Mouse (Mus musculus): Measurements from ENCODE around the gene Arhgap15. TPM values are rescaled to one million over a fixed set of nuclear protein-coding genes. Genes with fewer than 3 reads are reported as not detected.

Gene Arhgap15
- total RNA-seq, 2 experiments from 2014 or later, result 6.7 to 8.0 TPM

DNA sequence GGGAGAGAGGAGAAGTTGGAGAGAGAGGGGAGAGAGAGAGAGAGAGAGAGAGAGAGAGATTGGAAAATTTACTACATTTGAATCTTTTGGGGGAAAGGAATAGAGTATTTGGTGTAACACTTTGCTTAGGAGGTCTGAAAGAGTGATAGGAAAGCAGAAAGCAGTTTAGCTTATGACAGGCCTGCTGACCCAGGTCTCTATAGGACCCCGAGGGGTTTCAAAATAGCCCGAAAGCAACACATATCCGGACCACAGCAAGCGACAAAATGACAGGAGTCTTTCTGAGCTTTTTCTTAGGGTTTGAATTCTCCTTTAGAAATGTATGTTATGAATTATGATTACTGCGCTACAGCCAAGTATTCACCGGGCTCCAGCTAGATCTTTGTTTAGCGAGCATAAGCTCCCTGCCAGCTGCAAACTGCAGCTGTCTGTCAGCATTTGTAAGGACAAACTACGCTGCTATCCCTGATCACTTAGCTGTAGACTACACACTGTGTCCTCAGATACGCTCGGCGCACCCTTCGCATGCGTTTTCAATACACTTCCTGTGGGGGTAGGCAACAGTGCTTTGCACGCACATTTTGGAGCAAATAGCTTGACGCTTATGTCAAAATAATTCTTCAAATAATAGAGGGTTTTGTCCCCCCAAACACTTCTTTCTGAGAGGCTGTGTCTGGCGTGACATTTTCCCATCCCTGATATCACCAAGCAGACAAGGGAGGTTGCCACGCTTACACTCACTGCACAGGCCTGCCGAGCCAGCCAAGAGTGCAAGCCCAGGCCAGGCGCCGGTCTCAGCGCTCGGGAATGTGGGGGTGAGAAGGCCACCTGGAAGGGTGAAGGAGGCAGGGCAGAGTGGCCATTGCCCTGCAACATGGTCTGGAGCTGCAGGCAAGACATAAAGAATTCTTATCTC, 355.9 kb downstream of the Arhgap15 start:
- DNase-seq (ENCODE audit: low spot score in 2 of 2), result peak; percentile 30 to 53

DNA sequence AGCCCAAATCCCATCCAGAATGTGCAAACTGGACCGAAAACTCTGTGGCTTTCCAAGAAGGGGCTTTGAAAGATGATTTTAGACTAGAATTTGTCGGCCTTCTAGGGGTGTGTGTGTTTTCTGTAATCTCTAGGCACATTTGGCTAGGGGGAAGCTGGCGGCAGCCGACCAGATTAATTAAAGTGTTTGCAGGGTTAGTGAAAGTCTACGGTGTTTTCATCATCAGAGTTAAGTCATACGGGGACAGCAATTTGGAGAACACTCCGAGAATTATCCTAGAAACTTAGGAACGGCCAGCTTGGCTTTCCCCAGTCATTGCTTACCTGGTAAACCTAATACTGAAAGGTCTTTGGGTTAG, 356.6 kb downstream of the Arhgap15 start:
- DNase-seq (ENCODE audit: low spot score in 2 of 2), result no peak

DNA sequence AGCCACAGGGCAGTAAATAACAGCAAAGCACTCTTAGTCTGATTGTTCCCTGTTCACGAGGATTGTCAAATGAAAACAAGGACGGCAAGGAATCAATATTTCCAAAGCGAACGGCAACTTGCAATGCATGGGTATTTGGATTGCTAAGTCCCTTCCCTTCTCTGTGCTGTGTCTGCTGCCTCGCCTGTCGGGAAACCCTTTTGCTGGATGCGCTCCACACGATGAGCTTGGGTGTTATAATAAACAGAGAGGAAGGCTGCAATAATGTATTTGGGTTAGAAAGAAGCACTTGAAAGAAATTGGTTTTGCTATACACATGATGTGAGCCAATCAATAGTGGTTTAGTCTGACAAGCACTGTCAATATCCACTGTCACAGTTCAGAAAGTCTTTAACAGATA, 357.7 kb downstream of the Arhgap15 start:
- DNase-seq (ENCODE audit: low spot score in 2 of 2), result no peak

DNA sequence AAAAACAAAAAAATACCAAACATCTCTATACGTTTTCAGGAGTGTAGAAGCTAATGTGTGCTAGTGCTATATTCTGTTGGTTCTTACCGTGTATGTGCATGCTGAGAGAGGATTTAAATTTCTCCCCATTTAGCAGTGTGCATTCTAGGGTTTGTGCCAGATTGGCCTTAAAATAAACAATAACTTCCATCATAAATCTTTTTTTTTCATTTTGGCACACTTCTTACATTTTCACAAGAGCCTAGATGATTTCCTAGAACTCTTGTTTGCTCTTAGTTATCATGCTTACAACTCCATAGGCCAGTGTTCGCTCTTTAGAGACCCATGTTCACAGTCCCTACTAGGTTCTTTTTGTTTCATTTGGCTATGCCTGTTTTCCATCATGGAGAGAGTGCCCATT, 362.7 kb downstream of the Arhgap15 start:
- DNase-seq (ENCODE audit: low spot score in 2 of 2), result no peak

DNA sequence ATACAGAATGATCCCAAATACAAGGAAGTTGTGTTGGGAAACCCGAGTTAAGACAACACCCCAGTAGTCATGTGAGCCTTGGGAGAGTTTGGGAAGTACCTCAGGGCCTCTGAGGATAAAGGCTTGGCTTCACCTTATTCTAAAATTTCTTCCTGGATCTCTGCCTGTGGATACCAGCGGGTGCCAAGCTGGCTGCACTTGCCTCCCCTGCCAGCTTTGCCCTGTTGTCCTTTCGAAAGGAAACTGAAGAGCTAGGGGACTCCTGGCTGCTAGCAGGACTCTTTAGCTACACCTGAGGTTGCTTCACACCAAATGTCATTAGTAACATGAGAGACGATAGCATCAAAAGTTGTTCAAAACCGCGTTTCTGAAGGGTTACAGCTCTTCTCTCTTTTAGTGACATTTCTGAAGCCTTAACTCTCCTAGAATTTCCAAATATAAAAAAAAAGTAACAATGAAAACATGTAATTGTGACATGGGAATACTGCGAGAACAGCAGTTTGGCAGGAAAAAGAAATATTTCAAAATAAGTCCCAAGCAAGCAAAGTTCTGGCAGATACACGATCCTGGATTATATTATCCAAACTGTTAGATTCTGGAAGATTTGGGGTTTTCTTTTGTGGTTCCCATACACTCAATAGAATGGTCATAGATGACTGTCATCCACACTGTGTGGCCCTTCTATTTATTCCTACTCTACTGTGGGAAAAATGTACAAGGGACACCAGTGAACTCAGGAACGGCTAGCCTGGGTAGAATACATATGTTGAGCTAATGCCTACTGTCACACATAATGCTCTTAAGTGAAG, 364.6 kb downstream of the Arhgap15 start:
- peak in 1 of 2 experiments; percentile 15 for DNase-seq (ENCODE audit: low spot score in 2 of 2)

DNA sequence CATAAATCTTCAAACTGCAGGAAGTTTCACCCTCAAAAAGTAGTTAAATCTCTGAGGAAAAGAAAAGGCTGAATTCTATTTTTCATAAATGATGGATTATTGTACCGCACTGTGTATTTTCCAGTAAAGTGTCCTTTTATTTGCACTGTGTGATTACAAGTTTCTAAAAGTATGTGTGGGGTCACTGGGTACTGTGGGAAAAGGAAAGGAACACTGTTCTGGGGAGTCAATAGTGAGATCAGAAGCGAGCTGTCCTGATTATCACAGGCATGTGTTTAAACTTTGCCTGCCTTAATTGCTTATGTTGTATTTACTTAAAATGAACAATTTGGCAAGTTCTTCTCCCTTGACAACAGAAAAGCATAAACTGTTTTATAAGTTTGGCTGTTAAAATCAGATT, 365.7 kb downstream of the Arhgap15 start:
- DNase-seq (ENCODE audit: low spot score in 2 of 2), result no peak

DNA sequence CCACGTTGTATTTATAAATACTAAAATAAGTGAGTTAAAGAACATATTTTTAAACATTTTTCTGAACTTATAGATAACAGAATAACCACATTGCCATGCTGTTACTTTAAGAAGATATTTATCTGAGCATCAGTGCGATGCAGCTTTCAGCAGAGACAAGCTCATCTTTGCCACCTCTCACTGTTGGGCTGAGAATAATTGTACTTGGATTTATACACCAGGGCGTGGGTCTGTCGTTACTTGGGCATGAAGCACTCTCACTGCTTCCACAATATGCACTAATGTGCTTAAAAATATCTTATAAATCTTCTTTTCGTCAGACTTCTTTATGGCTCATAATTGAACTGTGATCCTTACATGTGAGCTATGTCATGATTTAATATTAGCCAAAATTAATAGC, 372.5 kb downstream of the Arhgap15 start:
- no peak for DNase-seq (ENCODE audit: low spot score in 2 of 2)

DNA sequence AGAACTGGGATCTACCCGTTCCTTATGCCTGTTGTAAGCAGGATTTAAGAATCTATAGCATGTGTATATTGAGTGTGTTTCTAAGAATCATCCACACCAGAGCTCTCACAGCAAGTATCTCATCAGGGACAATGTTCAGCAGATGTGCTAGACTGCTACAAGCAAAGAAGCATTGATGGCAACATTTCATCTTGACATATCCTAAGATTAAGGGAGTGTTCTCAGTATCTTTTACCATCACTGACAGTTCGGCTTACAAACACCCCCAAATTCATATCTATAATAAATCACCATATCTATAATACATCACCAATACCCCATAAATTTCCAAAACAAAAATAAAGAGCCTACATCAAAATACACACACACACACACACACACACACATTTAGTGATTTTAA, 374.6 kb downstream of the Arhgap15 start:
- DNase-seq (ENCODE audit: low spot score in 2 of 2), result no peak

DNA sequence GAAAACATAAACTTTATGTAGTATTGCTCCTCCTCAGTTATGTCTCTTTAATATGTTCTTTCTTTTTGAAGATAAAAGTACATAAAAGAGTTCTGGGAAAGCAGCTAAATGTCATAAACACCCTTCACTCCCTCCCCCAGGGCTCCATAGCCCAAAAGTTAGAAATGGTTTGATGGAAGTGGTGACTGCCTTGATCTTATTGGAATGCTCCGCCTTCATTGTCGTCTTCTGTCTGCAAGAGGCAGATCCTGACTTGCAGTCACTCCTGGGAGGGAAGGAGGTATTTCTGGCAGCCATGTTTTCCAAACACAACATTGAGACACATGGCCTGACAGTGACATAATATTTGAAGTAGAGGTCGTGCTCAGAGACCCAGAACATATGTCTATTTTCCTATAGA, 375.5 kb downstream of the Arhgap15 start:
- DNase-seq (ENCODE audit: low spot score in 2 of 2), result no peak

DNA sequence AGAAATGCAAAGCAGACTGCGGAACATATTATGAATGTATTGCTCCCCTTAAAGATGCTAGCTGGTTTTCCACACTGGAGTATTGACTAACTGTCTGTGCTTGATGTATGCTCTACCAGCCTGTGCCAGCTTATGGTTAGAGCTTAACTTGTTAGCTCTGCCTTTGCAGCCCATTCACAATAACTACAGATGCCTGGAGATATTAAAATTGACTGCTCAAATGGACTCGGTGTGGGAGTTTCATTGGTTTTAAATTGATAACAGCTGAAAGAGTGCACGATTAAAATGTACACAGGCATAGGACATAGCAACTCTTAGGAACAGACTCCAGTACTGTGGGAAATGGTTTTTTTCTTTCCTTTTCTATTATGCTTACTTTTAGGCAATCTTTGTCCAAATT, 376.1 kb downstream of the Arhgap15 start:
- no peak for DNase-seq (ENCODE audit: low spot score in 2 of 2)

DNA sequence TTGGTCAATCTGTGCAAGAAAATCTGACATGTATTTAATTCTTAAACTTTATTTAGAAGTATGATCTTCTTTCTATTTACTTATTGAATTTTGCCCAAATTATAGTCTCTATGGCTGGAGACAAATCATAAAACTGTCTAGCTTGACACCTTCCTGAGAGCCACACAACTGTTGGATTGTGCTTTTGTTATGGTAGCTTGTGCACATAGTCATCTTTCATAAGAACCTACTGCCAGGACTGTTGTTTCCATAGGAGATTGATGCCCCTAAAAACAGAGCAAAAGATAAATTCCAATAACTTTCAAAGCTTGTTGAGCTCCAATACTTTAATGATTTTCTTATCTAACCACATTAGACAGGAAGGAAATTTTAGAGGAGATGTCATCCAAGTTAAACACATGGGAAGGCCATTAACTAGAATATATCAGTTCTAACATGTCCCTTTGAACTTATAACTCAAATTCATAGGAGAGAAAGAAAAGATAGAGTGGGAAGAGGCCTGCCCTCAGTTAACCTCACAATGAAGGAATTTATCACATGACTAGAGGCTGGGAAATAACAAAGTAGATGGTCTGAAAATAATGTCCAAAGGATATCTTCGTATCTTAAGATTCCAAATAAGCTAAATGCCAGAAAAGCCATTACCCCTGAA, 377.5 kb downstream of the Arhgap15 start:
- no peak for DNase-seq (ENCODE audit: low spot score in 2 of 2)

DNA sequence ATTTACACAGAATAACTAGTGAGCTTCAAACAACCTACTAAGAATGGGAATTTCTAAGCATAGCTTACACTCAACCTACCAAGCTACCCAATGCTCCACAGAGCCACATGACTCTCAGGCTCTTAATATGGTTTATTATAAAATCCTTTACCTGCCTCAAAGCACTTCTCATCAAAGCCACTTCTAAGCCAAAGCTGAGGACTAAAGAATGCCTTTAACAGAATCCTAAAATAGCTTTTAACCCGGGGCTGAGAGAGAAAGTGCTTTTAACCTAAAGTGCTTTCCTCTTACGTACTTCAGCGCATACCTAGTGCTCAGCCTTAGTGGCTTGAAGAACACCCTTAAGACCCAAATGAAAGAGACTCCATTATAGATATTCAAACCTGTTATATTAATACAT, 380.9 kb downstream of the Arhgap15 start:
- DNase-seq (ENCODE audit: low spot score in 2 of 2), result no peak

DNA sequence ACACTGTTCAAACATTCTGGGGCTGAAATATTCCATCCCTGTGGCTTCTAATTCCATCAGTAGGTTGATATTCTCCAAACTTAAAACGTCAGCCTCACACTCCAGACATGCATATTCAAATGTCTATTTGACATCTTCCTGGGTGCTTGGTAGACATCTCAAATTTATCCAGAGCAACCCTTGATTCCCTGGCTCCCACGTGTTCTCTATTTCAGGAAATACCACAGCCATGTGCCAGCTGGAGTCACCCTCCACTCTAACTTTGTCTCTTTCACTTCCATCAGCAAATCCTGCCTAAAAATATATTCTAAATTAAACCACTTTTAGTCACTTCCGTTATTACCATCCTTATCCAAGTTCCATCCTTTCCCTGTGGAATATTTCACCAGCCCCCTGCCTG, 382.6 kb downstream of the Arhgap15 start:
- no peak for DNase-seq (ENCODE audit: low spot score in 2 of 2)

DNA sequence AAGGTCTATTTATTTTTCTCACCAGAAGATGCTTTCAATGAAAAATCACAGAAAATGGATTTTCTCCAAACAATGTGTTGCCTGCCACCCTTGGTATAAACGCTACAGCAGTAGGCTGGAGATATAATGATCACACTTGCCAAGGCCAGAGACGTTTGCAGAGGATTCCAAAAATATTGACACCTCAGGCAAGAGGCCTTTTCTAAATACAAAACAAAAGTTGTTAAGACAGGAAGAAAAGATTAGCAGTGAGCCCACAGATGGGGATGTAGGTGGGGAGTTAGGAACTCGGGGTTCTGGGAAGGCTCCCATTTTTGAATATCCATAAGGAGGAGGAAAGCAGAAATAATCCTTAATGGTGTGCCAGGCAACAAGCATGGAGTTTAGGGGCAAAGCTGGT, 386.2 kb downstream of the Arhgap15 start:
- no peak for DNase-seq (ENCODE audit: low spot score in 2 of 2)

DNA sequence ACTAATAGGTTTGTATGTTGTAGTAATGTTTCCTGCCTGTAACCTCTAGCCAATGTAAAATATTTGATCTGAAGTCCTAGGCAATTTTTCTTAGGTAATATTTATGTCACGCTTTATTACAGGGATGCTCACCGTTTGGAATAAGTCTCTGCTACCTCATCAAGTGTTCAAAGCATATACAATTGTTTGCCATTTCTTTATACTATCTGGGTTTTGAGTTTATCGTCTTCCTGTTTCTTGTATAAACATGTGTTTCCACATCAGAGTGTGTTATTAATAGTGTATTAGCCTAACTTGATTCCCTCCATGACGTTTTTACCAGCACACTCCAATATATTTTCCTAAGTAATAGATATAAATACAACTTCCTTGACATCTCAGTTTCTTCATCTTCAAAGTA, 391.8 kb downstream of the Arhgap15 start:
- no peak for DNase-seq (ENCODE audit: low spot score in 2 of 2)

DNA sequence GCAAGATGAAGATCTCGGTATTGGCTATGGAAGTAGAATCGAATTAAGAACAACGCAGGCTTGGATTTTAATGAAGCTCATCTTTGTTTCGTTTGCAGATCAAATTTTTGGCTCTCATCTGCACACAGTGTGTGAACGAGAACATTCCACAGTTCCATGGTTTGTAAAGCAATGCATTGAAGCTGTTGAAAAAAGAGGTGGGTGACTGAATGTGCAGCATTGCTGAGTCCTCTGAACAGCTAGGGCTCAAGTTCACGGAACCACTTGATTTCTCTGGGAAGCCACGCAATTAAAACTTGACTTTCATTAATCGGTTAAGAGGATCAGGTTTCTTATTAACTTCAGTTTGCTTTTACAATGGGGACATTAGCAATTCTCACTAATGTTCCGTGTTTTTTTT, 393.5 kb downstream of the Arhgap15 start:
- no peak for DNase-seq (ENCODE audit: low spot score in 2 of 2)

DNA sequence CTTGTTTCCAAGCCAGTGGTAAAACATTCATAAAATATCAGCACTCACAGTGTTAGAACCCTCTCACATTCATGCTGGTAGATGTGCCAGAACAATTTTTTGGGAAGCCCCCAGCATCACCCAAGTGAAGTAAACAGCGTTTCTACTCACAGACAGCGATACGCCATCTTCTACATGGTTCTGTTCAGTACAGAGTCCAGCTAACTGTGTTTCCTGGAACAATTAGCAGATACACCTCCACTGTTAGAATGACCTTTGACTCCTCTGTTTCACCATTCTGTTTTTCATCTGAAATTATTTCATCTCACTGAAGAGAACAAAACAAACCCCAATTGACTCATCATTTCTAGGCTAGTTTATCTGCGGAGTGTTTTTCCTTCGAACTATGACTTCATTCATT, 394.0 kb downstream of the Arhgap15 start:
- peak in 1 of 2 experiments; percentile 18 for DNase-seq (ENCODE audit: low spot score in 2 of 2)

DNA sequence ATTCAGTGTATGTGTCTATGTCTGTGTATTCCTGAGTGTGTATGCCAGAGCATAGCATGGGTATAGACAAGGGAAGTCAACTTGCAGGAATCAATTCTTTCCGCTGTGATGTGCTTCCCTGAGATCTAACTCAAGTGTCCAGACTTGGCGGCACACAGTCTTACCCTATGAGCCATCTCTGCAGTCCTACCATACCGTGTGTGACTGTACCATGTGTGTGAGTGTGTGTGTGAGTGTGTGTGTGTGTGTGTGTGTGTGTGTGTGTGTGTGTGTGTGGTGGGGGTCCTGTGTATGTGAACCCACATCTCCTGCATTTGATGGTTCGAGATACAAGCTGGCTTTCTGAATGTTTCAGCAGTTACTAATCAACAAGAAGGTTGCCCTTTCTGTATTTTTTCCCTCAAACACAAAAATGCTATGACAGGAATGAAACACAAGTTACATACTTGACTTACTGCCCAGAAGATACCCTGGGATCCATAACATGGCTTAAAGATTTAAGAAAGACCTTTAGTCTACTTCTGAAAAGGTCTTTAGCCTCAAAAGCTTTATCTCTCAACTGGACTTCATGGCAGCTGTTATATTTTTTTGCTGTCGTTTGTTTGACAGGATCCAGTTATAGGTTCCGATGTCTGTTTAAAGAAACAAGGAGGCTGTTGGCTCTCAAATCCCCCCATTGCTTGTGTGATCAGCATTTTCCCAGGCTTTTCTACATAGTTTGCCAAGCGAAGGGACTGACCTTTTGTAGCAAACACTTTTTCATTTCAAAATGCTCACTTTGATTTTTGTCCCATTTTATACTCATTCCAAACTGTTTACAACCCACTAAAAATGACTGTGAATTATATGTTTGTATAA, 397.7 kb downstream of the Arhgap15 start:
- DNase-seq (ENCODE audit: low spot score in 2 of 2), result no peak

DNA sequence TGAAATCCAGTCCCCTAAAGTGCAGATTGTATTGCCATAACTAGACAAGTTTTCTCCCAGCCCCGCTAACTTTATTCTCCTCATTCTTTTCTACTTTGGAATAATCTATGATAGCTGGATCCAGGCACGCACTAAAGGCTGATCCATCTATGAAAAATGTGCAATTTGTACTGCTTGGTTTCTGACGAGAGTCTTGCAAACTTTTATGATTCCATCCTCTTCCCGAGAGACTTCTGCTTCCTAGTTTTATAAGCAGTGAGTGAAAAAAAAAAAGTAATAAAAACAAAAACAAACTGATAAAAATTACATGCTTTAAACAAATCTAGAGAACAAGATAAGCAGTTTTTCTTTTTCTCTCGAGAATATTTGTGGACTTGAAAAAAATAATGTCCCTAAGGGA, 398.9 kb downstream of the Arhgap15 start:
- no peak for DNase-seq (ENCODE audit: low spot score in 2 of 2)

DNA sequence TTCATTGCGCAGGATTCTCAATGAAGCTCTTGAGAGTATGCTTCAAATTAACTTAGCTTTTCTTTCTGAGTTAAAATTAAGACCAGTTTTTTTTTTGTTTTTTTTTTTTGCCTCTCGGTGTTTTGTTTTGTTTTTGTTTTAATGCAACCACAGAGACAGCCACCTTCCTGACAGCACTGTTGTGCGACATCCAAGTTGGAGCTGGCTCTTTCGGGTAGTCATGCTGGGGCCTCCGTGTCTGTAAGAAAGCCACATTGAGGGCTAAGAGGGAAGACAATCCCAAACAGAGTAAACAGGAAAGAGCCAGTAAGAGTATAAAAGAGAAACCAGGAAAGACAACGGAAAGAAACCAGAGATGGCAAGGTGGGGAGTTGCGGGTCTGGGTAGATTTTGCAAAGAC, 399.3 kb downstream of the Arhgap15 start:
- no peak for DNase-seq (ENCODE audit: low spot score in 2 of 2)

DNA sequence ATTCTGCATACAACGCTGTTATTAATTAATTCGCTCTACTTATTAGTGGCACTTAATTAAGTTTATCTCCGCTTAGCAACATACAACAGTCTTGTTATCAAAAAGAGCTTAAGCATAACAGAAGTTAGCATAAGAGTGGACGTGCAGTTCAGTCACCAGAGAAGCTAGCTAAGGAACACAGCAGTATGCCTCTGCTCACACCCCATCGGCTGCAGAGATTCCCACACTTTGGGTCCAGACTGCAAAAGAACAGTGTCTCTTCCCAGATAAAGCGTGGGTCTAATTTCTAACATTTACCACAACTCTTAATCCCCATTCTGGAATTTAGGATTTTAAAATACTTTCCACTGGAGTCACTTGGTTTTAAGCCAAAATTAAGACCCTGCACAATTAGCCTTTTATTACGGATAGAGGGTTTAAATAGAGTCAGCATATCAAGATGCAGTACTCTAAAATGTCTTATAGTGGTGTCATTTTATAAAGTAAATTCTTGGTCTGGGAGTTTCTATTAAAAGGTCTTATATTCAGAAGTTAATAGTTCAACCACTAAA, 400.0 kb downstream of the Arhgap15 start:
- no peak for DNase-seq (ENCODE audit: low spot score in 2 of 2)

Measured in layer of hippocampus, postnatal 10 days (tissue).